Mouse (Mus musculus) lung, adult 2 months (tissue): ENCODE data around the gene Unc5b.

Experiments
- CTCF ChIP-seq: fragments of 200-500 bp; IDR thresholded peaks from 2 replicates; pipeline ENCODE4 v1.5.1; 2011; ENCODE audit warnings: mild to moderate bottlenecking, low read length, control low read depth; ENCODE audit not compliant: insufficient read depth
- POLR2A ChIP-seq: fragments of 200-500 bp; IDR thresholded peaks from 2 replicates; pipeline ENCODE4 v1.6.1; 2011; ENCODE audit warnings: low read depth, mild to moderate bottlenecking, control low read depth, low read length, borderline replicate concordance; ENCODE audit errors: extremely low read depth

DNA sequence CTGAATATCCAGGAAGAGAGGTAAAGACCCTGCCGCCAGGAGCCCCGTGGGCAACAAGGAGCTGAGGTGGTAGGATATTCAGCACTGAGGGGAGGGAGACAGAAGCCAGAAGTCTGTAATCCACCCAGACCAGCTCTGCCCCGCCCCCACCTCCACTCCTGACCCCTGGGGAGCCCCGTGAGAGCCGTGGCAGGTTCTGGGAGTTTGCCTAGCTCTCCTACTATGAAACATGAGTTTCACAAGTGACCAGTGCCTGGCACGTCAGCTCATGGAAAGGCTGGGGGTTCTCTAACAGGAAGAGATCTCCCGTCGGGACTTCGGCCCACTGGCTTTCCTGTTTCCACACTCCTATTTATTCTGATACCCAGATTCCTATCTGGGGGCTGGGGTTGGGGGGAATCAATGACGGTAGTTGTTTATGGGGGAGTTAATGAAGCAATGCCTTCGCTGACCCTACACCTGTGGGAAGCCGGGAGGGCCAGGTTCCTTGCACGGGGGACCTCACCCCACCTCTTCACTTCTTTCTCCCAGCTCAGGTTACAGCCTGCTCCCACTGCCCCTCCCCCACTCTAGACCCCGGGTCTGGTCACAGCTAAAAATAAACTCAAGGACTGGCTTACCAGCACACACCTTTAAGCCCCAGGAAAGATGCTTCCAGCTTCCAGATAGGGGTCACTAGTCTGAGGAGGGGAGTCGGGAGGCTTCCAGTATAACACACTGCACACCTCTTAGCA lies 19.4 kb downstream of the Unc5b start:
- TF ChIP-seq CTCF (no peak), POLR2A (no peak)
